In the genomic region with DNA sequence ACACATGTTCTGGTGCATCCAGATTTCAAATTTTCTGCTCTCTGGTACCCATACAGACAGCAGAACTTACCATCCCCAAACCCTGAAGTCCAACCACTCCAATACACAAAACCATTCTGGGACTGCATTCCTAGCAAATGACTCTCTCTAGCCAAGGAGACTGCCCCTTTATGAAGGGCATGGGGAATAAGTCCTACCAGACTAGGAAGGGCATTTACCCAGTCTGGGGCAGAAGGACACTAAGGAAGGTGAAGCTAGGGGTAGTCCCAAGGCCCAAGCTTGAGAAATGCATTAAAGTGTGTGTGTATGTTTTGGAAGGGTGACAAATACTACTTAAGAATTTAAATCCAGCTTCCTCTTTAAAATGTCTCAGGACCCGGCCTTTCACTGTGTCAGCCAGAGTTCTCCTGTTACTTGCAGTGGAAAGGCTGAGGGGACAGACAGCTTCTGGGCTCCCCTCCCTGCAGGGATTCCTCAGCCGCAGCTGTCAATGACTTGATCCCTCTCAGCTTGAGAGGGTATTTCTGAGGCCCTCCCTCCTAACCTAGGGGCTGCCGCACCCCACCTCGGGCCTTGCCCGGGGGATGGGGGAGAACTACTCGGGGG, we compare ENCODE assay signal across 8 mouse cellular contexts.
DNase-seq lines count a peak whose midpoint lies in the region; ATAC-seq and TF ChIP-seq lines count a peak whose summit lies in the region.

No protein-coding gene starts in this region.

- intact Hi-C loops in left cerebral cortex, postnatal 14 days (cut with DNase I) = no loop called here

- H3K36me3 ChIP-seq in hindbrain, embryonic 10.5 days = no peaks in the 10 kb centered on the region
- no peaks in the 10 kb centered on the region for H3K36me3 ChIP-seq in liver, embryonic 15.5 days (replicated peaks)
- no peaks in the 10 kb centered on the region for H3K36me3 ChIP-seq in neural tube, embryonic 15.5 days

- H3K27me3 ChIP-seq in hindbrain, embryonic 10.5 days (ENCODE audit: insufficient read depth, poor library complexity, severe bottlenecking) = peaks cover 74% of the 10 kb centered on the region
- peaks cover 80% of the 10 kb centered on the region for H3K27me3 ChIP-seq in liver, embryonic 15.5 days
- peaks cover 19% of the 10 kb centered on the region for H3K27me3 ChIP-seq in neural tube, embryonic 15.5 days (replicated peaks)

- TF ChIP-seq POLR2A in brain, embryonic 14.5 days (IDR thresholded peaks at IDR 0.05; ENCODE audit: borderline replicate concordance, extremely low read depth, insufficient read depth, insufficient read length, poor library complexity, severe bottlenecking) = no peak

- WGBS in hindbrain, embryonic 10.5 days = 2% methylated on average over 6 of the region's 6 CpGs
- WGBS in liver, embryonic 15.5 days (ENCODE audit: insufficient replicate concordance) = 3% methylated on average over 6 of the region's 6 CpGs
- 3% methylated on average over 6 of the region's 6 CpGs for WGBS in neural tube, embryonic 15.5 days

- H3K4me2 ChIP-seq in liver, embryonic 15.5 days = peak overlapping the region; percentile 66
- H3K4me2 ChIP-seq in neural tube, embryonic 15.5 days = peak overlapping the region; percentile 91

- H3K9ac ChIP-seq in liver, embryonic 15.5 days = peak overlapping the region; percentile 39; the same call in 1 of the 2 replicates
- H3K9ac ChIP-seq in neural tube, embryonic 15.5 days (replicated peaks) = peak overlapping the region; percentile 90

- no peak for TF ChIP-seq CTCF in brain, embryonic 14.5 days (IDR thresholded peaks at IDR 0.05; ENCODE audit: borderline replicate concordance, extremely low read depth, insufficient read depth, insufficient read length)

- H3K4me3 ChIP-seq in hindbrain, embryonic 10.5 days = peak overlapping the region; percentile 82
- H3K4me3 ChIP-seq in liver, embryonic 15.5 days (replicated peaks) = peak overlapping the region; percentile 56
- H3K4me3 ChIP-seq in neural tube, embryonic 15.5 days (replicated peaks) = peak overlapping the region; percentile 74

- H3K4me1 ChIP-seq in hindbrain, embryonic 10.5 days (replicated peaks) = peaks cover 56% of the 10 kb centered on the region
- H3K4me1 ChIP-seq in liver, embryonic 15.5 days (replicated peaks) = peaks cover 24% of the 10 kb centered on the region
- H3K4me1 ChIP-seq in neural tube, embryonic 15.5 days = peaks cover 72% of the 10 kb centered on the region

- peak overlapping the region; percentile 87 for H3K27ac ChIP-seq in hindbrain, embryonic 10.5 days
- H3K27ac ChIP-seq in liver, embryonic 15.5 days (replicated peaks) = no peak overlapping the region
- peak overlapping the region; percentile 88 for H3K27ac ChIP-seq in neural tube, embryonic 15.5 days (replicated peaks)

- ATAC-seq in liver, embryonic 15.5 days (ENCODE audit: insufficient read depth) = no peak
- peak; percentile 3; the same call in 1 of the 2 replicates for ATAC-seq in neural tube, embryonic 15.5 days (ENCODE audit: low FRiP score)

- DNase-seq in gastrocnemius, adult 18-20 months (ENCODE audit: low spot score) = peak; percentile 28
- DNase-seq in gastrocnemius, postnatal 10 days = no peak
- DNase-seq in brain, embryonic 14.5 days (ENCODE audit: low read depth) = peak; percentile 54
- DNase-seq in hindbrain, embryonic 10.5 days (ENCODE audit: low spot score) = no peak
- DNase-seq in cerebellum, postnatal 25 days = no peak
- no peak for DNase-seq in left cerebral cortex, postnatal 14 days (ENCODE audit: low spot score in 2 of 2)

- no peaks in the 10 kb centered on the region for H3K9me3 ChIP-seq in hindbrain, embryonic 10.5 days
- H3K9me3 ChIP-seq in liver, embryonic 15.5 days (replicated peaks) = no peaks in the 10 kb centered on the region
- no peaks in the 10 kb centered on the region for H3K9me3 ChIP-seq in neural tube, embryonic 15.5 days (replicated peaks)

Comparison
In these comparisons a context has a peak if more than half of its experiments do, and no peak if none do; other contexts are left out.
1. DNase-seq: peak in gastrocnemius, adult 18-20 months (single experiment) and brain, embryonic 14.5 days (single experiment); none in gastrocnemius, postnatal 10 days (single experiment), hindbrain, embryonic 10.5 days (single experiment), cerebellum, postnatal 25 days (0 of 2) and left cerebral cortex, postnatal 14 days (0 of 2).
2. Peak in every context shown above with its lines, with median percentiles within 50 percentile points of each other: H3K4me3 ChIP-seq.